Mouse (Mus musculus): ENCODE data around the gene Grk6. TPM values are rescaled to one million over a fixed set of nuclear protein-coding genes. Genes with fewer than 3 reads are reported as not detected.

Gene Grk6
- 21.6 TPM for polyA plus RNA-seq (2017; shearing (Covaris generic))

DNA sequence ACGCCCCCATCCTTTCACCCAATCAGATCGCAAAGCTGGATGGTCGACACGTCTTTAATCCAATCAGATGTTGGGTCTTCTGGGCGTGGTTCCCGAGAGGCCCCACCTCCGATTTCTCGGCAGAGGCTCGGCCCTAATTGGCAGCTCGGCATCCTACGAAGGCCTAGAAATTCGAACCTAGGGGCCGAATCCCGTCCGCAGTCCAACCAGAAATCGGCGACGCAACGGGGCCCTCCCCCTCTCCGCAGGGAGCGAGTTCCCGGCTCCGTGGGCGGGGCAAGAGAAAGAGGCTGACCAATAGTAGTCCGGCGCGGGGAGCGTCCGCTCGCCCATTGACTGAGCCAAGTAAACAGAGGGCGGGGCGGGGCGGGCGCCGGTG, at the start of gene Grk6:
Grk6 (plus strand) TSS at position 136 of the 379 bp plus-strand sequence.

DNA sequence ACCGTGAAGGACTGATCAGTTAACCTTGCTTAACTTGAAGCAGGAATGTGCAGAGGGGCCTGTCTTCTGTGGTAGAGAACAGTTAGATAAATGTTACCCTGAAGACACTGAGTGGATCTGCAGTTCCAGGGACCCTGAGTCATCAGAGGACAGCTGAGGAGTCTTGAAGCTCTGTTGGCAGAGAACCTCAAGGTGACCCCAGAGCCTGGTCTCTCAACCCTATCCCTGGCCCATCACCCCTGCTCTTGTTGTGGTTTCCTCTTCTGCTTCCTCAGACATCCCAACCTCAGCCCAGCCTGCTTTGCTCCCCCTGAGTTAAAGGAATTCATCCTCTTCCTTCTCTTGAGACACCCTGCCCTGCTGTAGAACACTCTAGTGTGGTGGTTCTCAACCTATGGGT, 46.8 kb upstream of the Grk6 start, which contains the start of gene Slc34a1:
Slc34a1 (plus strand) TSS at position 100 of the 400 bp plus-strand sequence.

DNA sequence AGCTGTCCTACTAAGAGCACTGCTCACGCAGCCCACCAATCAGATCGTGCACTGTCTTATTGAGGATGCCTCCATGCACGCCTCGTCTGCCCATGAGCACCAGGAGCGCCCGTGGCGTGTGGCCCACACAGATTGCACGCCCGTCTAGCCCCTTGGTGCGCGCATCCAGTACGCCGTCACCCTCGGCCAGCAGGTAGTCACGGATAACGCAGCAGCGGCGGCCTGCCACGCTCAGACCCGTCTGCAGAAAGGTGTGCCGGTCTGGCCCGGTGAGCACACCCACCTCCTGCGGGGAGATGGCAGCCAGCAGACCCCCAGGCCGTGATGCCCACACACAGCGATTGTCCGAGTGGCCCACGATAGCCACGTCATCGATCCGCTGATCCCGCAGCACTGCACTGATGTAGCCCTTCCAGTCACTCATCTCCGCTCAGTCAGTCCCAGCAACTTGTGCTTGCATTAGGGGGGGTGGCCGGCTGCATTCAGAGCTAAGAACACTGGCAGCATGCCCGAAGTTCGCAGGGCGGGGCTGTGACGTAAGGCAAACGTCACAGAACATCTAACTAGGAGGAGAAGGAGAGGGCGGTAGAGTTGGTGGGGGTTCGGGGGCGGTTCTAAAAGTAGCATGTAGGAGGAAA, 30.0 kb upstream of the Grk6 start, which contains the start of gene Pfn3:
Pfn3 (minus strand) TSS at position 490 of the 638 bp plus-strand sequence.

GRCm38 (mm10) chr13:55426613-55427012, 18.3 kb upstream of the Grk6 start, which contains the start of gene F12:
Gene F12 (minus strand): TSS chr13:55426793.

GRCm38 (mm10) chr13:55464027-55464884, 19.4 kb downstream of the Grk6 start, which contains the start of gene Prr7:
Gene Prr7 (plus strand): TSS chr13:55464267.

DNA sequence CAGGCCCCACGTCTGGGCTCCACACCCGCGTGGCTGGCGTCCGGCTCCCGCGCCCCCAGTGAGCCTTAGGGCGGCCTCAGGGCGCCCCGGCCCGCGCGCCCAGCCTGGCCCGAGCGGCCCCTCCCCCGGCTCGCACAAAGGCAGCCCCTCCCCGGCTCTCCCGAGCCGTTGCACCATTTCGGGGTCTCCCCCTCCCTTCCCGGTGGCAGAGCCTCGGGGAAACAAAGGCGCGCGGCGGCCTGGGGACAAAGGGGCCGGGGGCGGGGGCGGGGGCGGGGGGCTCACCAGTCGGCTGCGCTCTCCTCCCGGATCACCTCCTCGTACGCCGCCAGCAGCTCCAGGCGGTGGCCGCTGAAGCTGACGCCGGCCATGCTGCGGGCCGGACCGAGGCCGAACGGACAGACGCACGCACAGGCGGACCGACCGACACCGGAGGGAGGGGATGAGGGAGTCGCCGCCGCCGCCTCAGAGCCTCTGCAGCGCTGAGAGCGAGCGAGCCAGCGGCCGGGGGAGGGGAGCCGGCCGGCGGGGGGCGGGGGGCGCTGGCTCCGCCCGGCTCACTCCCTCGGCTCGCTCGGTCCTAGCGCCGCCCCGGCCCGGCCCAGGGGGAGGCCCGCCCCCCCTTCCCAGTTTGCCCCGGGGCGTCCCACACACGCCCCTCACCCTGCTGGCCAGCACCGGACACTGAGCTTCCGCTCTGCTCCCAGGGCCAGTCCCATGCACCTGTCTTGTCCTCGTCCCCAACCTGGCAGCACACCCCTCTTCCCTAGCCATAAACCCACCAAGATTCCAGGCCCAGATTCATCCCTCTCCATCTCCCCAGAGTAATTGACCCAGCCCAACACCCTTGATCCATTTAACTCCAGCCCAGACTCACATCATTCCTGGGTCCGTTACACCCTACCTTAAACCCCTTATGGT, 43.0 kb downstream of the Grk6 start, which contains the start of gene Dbn1:
Dbn1 (minus strand) TSS at position 534 of the 921 bp plus-strand sequence.

Other genes with a start within 250 kb of the Grk6 start
- 101 TPM for gene Nsd1, start 235.3 kb upstream of the Grk6 start, polyA plus RNA-seq (2017; shearing (Covaris generic))
- gene Prelid1, start 124.6 kb upstream of the Grk6 start, polyA plus RNA-seq (2017; shearing (Covaris generic)) = 473 TPM
- 12.5 TPM for gene Rab24, start 123.1 kb upstream of the Grk6 start, polyA plus RNA-seq (2017; shearing (Covaris generic))
- 3.9 TPM for gene Mxd3, start 115.2 kb upstream of the Grk6 start, polyA plus RNA-seq (2017; shearing (Covaris generic))
- 192 TPM for gene Lman2, start 82.3 kb upstream of the Grk6 start, polyA plus RNA-seq (2017; shearing (Covaris generic))
- 159 TPM for gene Rgs14, start 75.3 kb upstream of the Grk6 start, polyA plus RNA-seq (2017; shearing (Covaris generic))
- not detected for gene Slc34a1, start 46.9 kb upstream of the Grk6 start, polyA plus RNA-seq (2017; shearing (Covaris generic))
- gene Pfn3, start 29.8 kb upstream of the Grk6 start, polyA plus RNA-seq (2017; shearing (Covaris generic)) = not detected
- gene F12, start 18.3 kb upstream of the Grk6 start, polyA plus RNA-seq (2017; shearing (Covaris generic)) = 0.41 TPM
- gene Prr7, start 19.2 kb downstream of the Grk6 start, polyA plus RNA-seq (2017; shearing (Covaris generic)) = 0.27 TPM
- not detected for gene Dbn1, start 43.0 kb downstream of the Grk6 start, polyA plus RNA-seq (2017; shearing (Covaris generic))
- gene Pdlim7, start 68.6 kb downstream of the Grk6 start, polyA plus RNA-seq (2017; shearing (Covaris generic)) = 16.3 TPM
- 2.0 TPM for gene Dok3, start 84.2 kb downstream of the Grk6 start, polyA plus RNA-seq (2017; shearing (Covaris generic))
- 86.5 TPM for gene Ddx41, start 91.6 kb downstream of the Grk6 start, polyA plus RNA-seq (2017; shearing (Covaris generic))
- gene Fam193b, start 126.0 kb downstream of the Grk6 start, polyA plus RNA-seq (2017; shearing (Covaris generic)) = 24.6 TPM
- 347 TPM for gene Tmed9, start 128.7 kb downstream of the Grk6 start, polyA plus RNA-seq (2017; shearing (Covaris generic))
- 46.3 TPM for gene B4galt7, start 154.8 kb downstream of the Grk6 start, polyA plus RNA-seq (2017; shearing (Covaris generic))
- 42.0 TPM for gene Caml, start 177.9 kb downstream of the Grk6 start, polyA plus RNA-seq (2017; shearing (Covaris generic))
- 87.5 TPM for gene Ddx46, start 190.0 kb downstream of the Grk6 start, polyA plus RNA-seq (2017; shearing (Covaris generic))
- 8.5 TPM for gene B230219D22Rik, start 248.1 kb downstream of the Grk6 start, polyA plus RNA-seq (2017; shearing (Covaris generic))

Measured in CD4-positive, CD25-positive, alpha-beta regulatory T cell, adult 9 weeks (primary cell).